Mouse (Mus musculus): Measurements from ENCODE around the gene Ubash3b.

Gene Ubash3b

GRCm38 (mm10) chr9:41170026-41170425, 8.5 kb upstream of the Ubash3b start:
- in situ Hi-C loops (cut with MboI; ENCODE audit: unreplicated experiment in 2 of 2): no loop called here

GRCm38 (mm10) chr9:41168656-41169055, 7.2 kb upstream of the Ubash3b start:
- in situ Hi-C loops (cut with MboI; ENCODE audit: unreplicated experiment in 2 of 2): no loop called here

GRCm38 (mm10) chr9:41168206-41168605, 6.7 kb upstream of the Ubash3b start:
- in situ Hi-C loops (cut with MboI; ENCODE audit: unreplicated experiment in 2 of 2): no loop called here

- in situ Hi-C loops (cut with MboI; ENCODE audit: unreplicated experiment in 2 of 2): no loop called here
These were observed 5.4 kb upstream of the Ubash3b start for GRCm38 (mm10) chr9:41166886-41167285.

GRCm38 (mm10) chr9:41162363-41162762, 866 bp upstream of the Ubash3b start:
- in situ Hi-C loops (cut with MboI; ENCODE audit: unreplicated experiment in 2 of 2): no loop called here

- in situ Hi-C loops (cut with MboI; ENCODE audit: unreplicated experiment in 2 of 2): no loop called here
These were observed 841 bp downstream of the Ubash3b start for GRCm38 (mm10) chr9:41160536-41161176.

GRCm38 (mm10) chr9:41159223-41159622, 2.3 kb downstream of the Ubash3b start:
- in situ Hi-C loops (cut with MboI; ENCODE audit: unreplicated experiment in 2 of 2): no loop called here

- in situ Hi-C loops (cut with MboI; ENCODE audit: unreplicated experiment in 2 of 2): no loop called here
These were observed 3.5 kb downstream of the Ubash3b start for GRCm38 (mm10) chr9:41157872-41158567.

- in situ Hi-C loops (cut with MboI; ENCODE audit: unreplicated experiment in 2 of 2): no loop called here
These were observed 4.3 kb downstream of the Ubash3b start for GRCm38 (mm10) chr9:41157020-41157871.

- in situ Hi-C loops (cut with MboI; ENCODE audit: unreplicated experiment in 2 of 2): no loop called here
These were observed 4.8 kb downstream of the Ubash3b start for GRCm38 (mm10) chr9:41156720-41157019.

GRCm38 (mm10) chr9:41156006-41156719, 5.3 kb downstream of the Ubash3b start:
- in situ Hi-C loops (cut with MboI; ENCODE audit: unreplicated experiment in 2 of 2): no loop called here

- in situ Hi-C loops (cut with MboI; ENCODE audit: unreplicated experiment in 2 of 2): no loop called here
These were observed 7.5 kb downstream of the Ubash3b start for GRCm38 (mm10) chr9:41153979-41154378.

GRCm38 (mm10) chr9:41153050-41153449, 8.4 kb downstream of the Ubash3b start:
- in situ Hi-C loops (cut with MboI; ENCODE audit: unreplicated experiment in 2 of 2): no loop called here

GRCm38 (mm10) chr9:41151491-41151890, 10.0 kb downstream of the Ubash3b start:
- in situ Hi-C loops (cut with MboI; ENCODE audit: unreplicated experiment in 2 of 2): no loop called here

GRCm38 (mm10) chr9:41149896-41150295, 11.6 kb downstream of the Ubash3b start:
- in situ Hi-C loops (cut with MboI; ENCODE audit: unreplicated experiment in 2 of 2): no loop called here

- in situ Hi-C loops (cut with MboI; ENCODE audit: unreplicated experiment in 2 of 2): no loop called here
These were observed 12.3 kb downstream of the Ubash3b start for GRCm38 (mm10) chr9:41149079-41149676.

- in situ Hi-C loops (cut with MboI; ENCODE audit: unreplicated experiment in 2 of 2): no loop called here
These were observed 12.9 kb downstream of the Ubash3b start for GRCm38 (mm10) chr9:41148600-41148999.

GRCm38 (mm10) chr9:41147203-41147842, 14.2 kb downstream of the Ubash3b start:
- in situ Hi-C loops (cut with MboI; ENCODE audit: unreplicated experiment in 2 of 2): no loop called here

- in situ Hi-C loops (cut with MboI; ENCODE audit: unreplicated experiment in 2 of 2): no loop called here
These were observed 17.7 kb downstream of the Ubash3b start for GRCm38 (mm10) chr9:41143825-41144224.

GRCm38 (mm10) chr9:41143115-41143514, 18.4 kb downstream of the Ubash3b start:
- in situ Hi-C loops (cut with MboI; ENCODE audit: unreplicated experiment in 2 of 2): no loop called here

All from v-Abl transformed pro-B cells (cell line).